Mouse (Mus musculus): ENCODE data around the gene Vmn1r171. TPM values are rescaled to one million over a fixed set of nuclear protein-coding genes. Genes with fewer than 3 reads are reported as not detected.
"Not testable (repeated sequence)": the region's sequence is repeated elsewhere in the genome, so short reads cannot be mapped to it uniquely, and the experiment has no call there.

Gene Vmn1r171
- polyA plus RNA-seq (2014; fragmentation: Nextera tagmentation; extraction: Ambion mirVana) = not detected in 2 replicates

- no peak within 1 kb of the TSS for H3K4me3 ChIP-seq (ENCODE audit: low read depth, low read length)
- no peaks in the 10 kb centered on the region for H3K4me1 ChIP-seq (replicated peaks; ENCODE audit: control insufficient read depth, insufficient read depth, low read length)
- no peaks in the 10 kb centered on the region; the same call in 1 of the 2 replicates for H3K9me3 ChIP-seq (ENCODE audit: control insufficient read depth, low read length)
- ATAC-seq (replicated peaks; ENCODE audit: low FRiP score) = no peak
- no peaks in the 10 kb centered on the region for H3K36me3 ChIP-seq (ENCODE audit: control insufficient read depth, insufficient read depth, low read length)
- no peak within 1 kb of the TSS for H3K4me2 ChIP-seq (ENCODE audit: low read depth, low read length, severe bottlenecking)
- H3K27me3 ChIP-seq (ENCODE audit: control insufficient read depth, insufficient read depth, low read length) = no peaks in the 10 kb centered on the region
- DNase-seq (ENCODE audit: low spot score) = no peak
- no peak within 1 kb of the TSS for H3K9ac ChIP-seq (ENCODE audit: low read length)
- H3K27ac ChIP-seq (ENCODE audit: low read depth, low read length) = no peak within 1 kb of the TSS
Observed at GRCm38 (mm10) chr7:23630422-23630821, at the start of gene Vmn1r171. Gene Vmn1r171, plus strand, starts transcription at chr7:23630722.

GRCm38 (mm10) chr7:23605875-23606274 is 24.6 kb upstream of the Vmn1r171 start, which contains the start of gene Vmn1r170:
Gene Vmn1r170, plus strand, starts transcription at chr7:23606175.
- not testable (repeated sequence) for H3K9me3 ChIP-seq (ENCODE audit: control insufficient read depth, low read length); H3K27me3 ChIP-seq (ENCODE audit: control insufficient read depth, insufficient read depth, low read length); DNase-seq (ENCODE audit: low spot score); H3K4me3 ChIP-seq (ENCODE audit: low read depth, low read length); H3K4me2 ChIP-seq (ENCODE audit: low read depth, low read length, severe bottlenecking); H3K27ac ChIP-seq (ENCODE audit: low read depth, low read length); H3K4me1 ChIP-seq (replicated peaks; ENCODE audit: control insufficient read depth, insufficient read depth, low read length); ATAC-seq (replicated peaks; ENCODE audit: low FRiP score); H3K9ac ChIP-seq (ENCODE audit: low read length); H3K36me3 ChIP-seq (ENCODE audit: control insufficient read depth, insufficient read depth, low read length)
- WGBS = 48% methylated on average over 1 of the region's 1 CpGs

GRCm38 (mm10) chr7:23658016-23658415 is 27.5 kb downstream of the Vmn1r171 start, which contains the start of gene Vmn1r172:
Gene Vmn1r172, plus strand, starts transcription at chr7:23658316.
- no peaks in the 10 kb centered on the region for H3K4me1 ChIP-seq (replicated peaks; ENCODE audit: control insufficient read depth, insufficient read depth, low read length)
- no peaks in the 10 kb centered on the region for H3K27me3 ChIP-seq (ENCODE audit: control insufficient read depth, insufficient read depth, low read length)
- no peaks in the 10 kb centered on the region for H3K36me3 ChIP-seq (ENCODE audit: control insufficient read depth, insufficient read depth, low read length)
- DNase-seq (ENCODE audit: low spot score) = no peak
- H3K27ac ChIP-seq (ENCODE audit: low read depth, low read length) = no peak within 1 kb of the TSS
- no peak within 1 kb of the TSS for H3K4me3 ChIP-seq (ENCODE audit: low read depth, low read length)
- no peak within 1 kb of the TSS for H3K4me2 ChIP-seq (ENCODE audit: low read depth, low read length, severe bottlenecking)
- no peak within 1 kb of the TSS for H3K9ac ChIP-seq (ENCODE audit: low read length)
- H3K9me3 ChIP-seq (ENCODE audit: control insufficient read depth, low read length) = no peaks in the 10 kb centered on the region; the same call in 1 of the 2 replicates
- ATAC-seq (replicated peaks; ENCODE audit: low FRiP score) = no peak
- WGBS = 63% methylated on average over 2 of the region's 2 CpGs

Other genes with a start within 250 kb of the Vmn1r171 start
- gene Nlrp5, start 244.8 kb upstream of the Vmn1r171 start, polyA plus RNA-seq (2014; fragmentation: Nextera tagmentation; extraction: Ambion mirVana) = not detected in 2 replicates
- gene Vmn1r167, start 123.5 kb upstream of the Vmn1r171 start, polyA plus RNA-seq (2014; fragmentation: Nextera tagmentation; extraction: Ambion mirVana) = not detected in 2 replicates
- gene Vmn1r168, start 91.0 kb upstream of the Vmn1r171 start, polyA plus RNA-seq (2014; fragmentation: Nextera tagmentation; extraction: Ambion mirVana) = not detected in 2 replicates
- not detected in 2 replicates for gene Vmn1r169, start 55.2 kb upstream of the Vmn1r171 start, polyA plus RNA-seq (2014; fragmentation: Nextera tagmentation; extraction: Ambion mirVana)
- gene Vmn1r170, start 24.5 kb upstream of the Vmn1r171 start, polyA plus RNA-seq (2014; fragmentation: Nextera tagmentation; extraction: Ambion mirVana) = not detected in 2 replicates
- gene Vmn1r172, start 27.6 kb downstream of the Vmn1r171 start, polyA plus RNA-seq (2014; fragmentation: Nextera tagmentation; extraction: Ambion mirVana) = not detected in 2 replicates
- not detected in 2 replicates for gene Vmn1r173, start 70.0 kb downstream of the Vmn1r171 start, polyA plus RNA-seq (2014; fragmentation: Nextera tagmentation; extraction: Ambion mirVana)
- not detected in 2 replicates for gene Vmn1r174, start 121.5 kb downstream of the Vmn1r171 start, polyA plus RNA-seq (2014; fragmentation: Nextera tagmentation; extraction: Ambion mirVana)
- not detected in 2 replicates for gene Vmn1r175, start 179.9 kb downstream of the Vmn1r171 start, polyA plus RNA-seq (2014; fragmentation: Nextera tagmentation; extraction: Ambion mirVana)
- not detected in 2 replicates for gene Vmn1r176, start 206.7 kb downstream of the Vmn1r171 start, polyA plus RNA-seq (2014; fragmentation: Nextera tagmentation; extraction: Ambion mirVana)
- gene Vmn1r177, start 235.7 kb downstream of the Vmn1r171 start, polyA plus RNA-seq (2014; fragmentation: Nextera tagmentation; extraction: Ambion mirVana) = not detected in 2 replicates

Data from forebrain, embryonic 11.5 days (tissue).